Mouse (Mus musculus) large intestine, adult 2 months (tissue): ENCODE measurements around the gene C2cd4d. TPM values are rescaled to one million over a fixed set of nuclear protein-coding genes. Genes with fewer than 3 reads are reported as not detected.

Experiments used
- DNase-seq: peaks from one replicate; pipeline ENCODE4 v3.0.0-alpha.2; 2012; ENCODE audit warnings: low read depth, low spot score
- WGBS: fragments of 180-500 bp; shearing (Covaris S2); methylation state at CpG from one replicate; pipeline ENCODE4 v1.1.7; 2018; 5-methylcytosine and 5-hydroxymethylcytosine counted together
- polyA plus RNA-seq: library from polyadenylated mRNA; depleted of rRNA; stranded (reverse); fragments of >200 nt; gene quantifications from 2 replicates; pipeline ENCODE4 v1.2.3, GENCODE M21; 2012; rRNA removed

The C2cd4d gene
- polyA plus RNA-seq, 1 experiment = 0.31 TPM

GRCm38 (mm10) chr3:94404366-94405054 is 42.3 kb downstream of the C2cd4d start:
- 29% methylated on average over 7 of the region's 7 CpGs for WGBS
- DNase-seq = no peak

- 49% methylated on average over 4 of the region's 4 CpGs for WGBS
- DNase-seq = no peak
Measured at GRCm38 (mm10) chr3:94405561-94405960, 43.3 kb downstream of the C2cd4d start.

GRCm38 (mm10) chr3:94412530-94412929 is 50.3 kb downstream of the C2cd4d start:
- 4% methylated on average over 25 of the region's 25 CpGs for WGBS
- DNase-seq = no peak

- DNase-seq = peak; percentile 82
- WGBS = 10% methylated on average over 52 of the region's 52 CpGs
Measured at GRCm38 (mm10) chr3:94413031-94413679, 50.9 kb downstream of the C2cd4d start, which contains the start of gene Tdrkh. Gene Tdrkh (plus strand): TSS chr3:94413273.

Other genes starting within 250 kb of the C2cd4d start
- gene Gm10696, start 184.2 kb upstream of the C2cd4d start, polyA plus RNA-seq = not detected in 2 replicates
- not detected in 2 replicates for gene Gm5286, start 165.7 kb upstream of the C2cd4d start, polyA plus RNA-seq
- not detected in 2 replicates for gene Gm4778, start 98.4 kb upstream of the C2cd4d start, polyA plus RNA-seq
- gene Them4, start 52.3 kb upstream of the C2cd4d start, polyA plus RNA-seq = 2.3 and 3.4 TPM in 2 replicates
- gene Them5, start 20.3 kb upstream of the C2cd4d start, polyA plus RNA-seq = not detected in 2 replicates
- gene Rorc, start 10.4 kb downstream of the C2cd4d start, polyA plus RNA-seq = 22.8 and 33.7 TPM in 2 replicates
- 0.41 and 0.43 TPM in 2 replicates for gene Lingo4, start 36.1 kb downstream of the C2cd4d start, polyA plus RNA-seq
- 0.12 and 0.23 TPM in 2 replicates for gene Tdrkh, start 50.8 kb downstream of the C2cd4d start, polyA plus RNA-seq
- 33.9 and 37.9 TPM in 2 replicates for gene Mrpl9, start 80.9 kb downstream of the C2cd4d start, polyA plus RNA-seq
- 0.31 TPM in 1 of 2 replicates, not detected in the other for gene Oaz3, start 81.5 kb downstream of the C2cd4d start, polyA plus RNA-seq
- 6.4 and 8.6 TPM in 2 replicates for gene Celf3, start 115.9 kb downstream of the C2cd4d start, polyA plus RNA-seq
- 0.36 and 0.86 TPM in 2 replicates for gene Riiad1, start 117.9 kb downstream of the C2cd4d start, polyA plus RNA-seq
- gene Snx27, start 220.3 kb downstream of the C2cd4d start, polyA plus RNA-seq = 5.5 and 6.7 TPM in 2 replicates